Mouse (Mus musculus): ENCODE measurements around the gene Tmem269. TPM values are rescaled to one million over a fixed set of nuclear protein-coding genes. Genes with fewer than 3 reads are reported as not detected.
A peak's percentile ranks its signal among the peaks of the same experiment; 100 is the strongest.

Tmem269 gene
- polyA plus RNA-seq, 1 experiment from 2014 or later: not detected

GRCm38 (mm10) chr4:119172919-119173650 lies 44.9 kb downstream of the Tmem269 start:
- Histone ChIP-seq H3K9ac (peak overlapping the region; percentile 73), H3K4me2 (peak overlapping the region; percentile 64), H3K4me1 (peaks cover 13% of the 10 kb centered on the region), H3K36me3 (peaks cover 25% of the 10 kb centered on the region), H3K27me3 (no peaks in the 10 kb centered on the region), H3K4me3 (peak overlapping the region; percentile 87), H3K9me3 (no peaks in the 10 kb centered on the region), H3K27ac (peak overlapping the region; percentile 67; the same call in 1 of the 2 replicates)
- no peak for ATAC-seq (ENCODE audit: insufficient number of reproducible peaks, low FRiP score, low TSS enrichment, low read depth)
- WGBS: 38% methylated on average over 18 of the region's 18 CpGs

- no peak overlapping the region for H3K4me2 ChIP-seq
- H3K36me3 ChIP-seq: peaks cover 25% of the 10 kb centered on the region
- peaks cover 6% of the 10 kb centered on the region for H3K4me1 ChIP-seq
- no peak overlapping the region for H3K4me3 ChIP-seq
- 4% methylated on average over 4 of the region's 4 CpGs for WGBS
- no peak for ATAC-seq (ENCODE audit: insufficient number of reproducible peaks, low FRiP score, low TSS enrichment, low read depth)
- H3K9me3 ChIP-seq: no peaks in the 10 kb centered on the region
- H3K9ac ChIP-seq: no peak overlapping the region
- H3K27me3 ChIP-seq: no peaks in the 10 kb centered on the region
- H3K27ac ChIP-seq: no peak overlapping the region
Measured at GRCm38 (mm10) chr4:119167663-119168062, 50.4 kb downstream of the Tmem269 start.

GRCm38 (mm10) chr4:119167068-119167467 lies 50.9 kb downstream of the Tmem269 start:
- 0 out of 2 replicates have a peak, but pooled peaks cover under 1% of the 10 kb centered on the region for H3K4me1 ChIP-seq
- no peak overlapping the region for H3K27ac ChIP-seq
- peaks cover 25% of the 10 kb centered on the region for H3K36me3 ChIP-seq
- no peak overlapping the region for H3K4me3 ChIP-seq
- WGBS: 79% methylated on average over 4 of the region's 4 CpGs
- H3K27me3 ChIP-seq: no peaks in the 10 kb centered on the region
- H3K4me2 ChIP-seq: no peak overlapping the region
- no peaks in the 10 kb centered on the region for H3K9me3 ChIP-seq
- H3K9ac ChIP-seq: no peak overlapping the region
- ATAC-seq (ENCODE audit: insufficient number of reproducible peaks, low FRiP score, low TSS enrichment, low read depth): no peak

- Histone ChIP-seq H3K4me3 (no peak overlapping the region), H3K9ac (no peak overlapping the region), H3K36me3 (peaks cover 25% of the 10 kb centered on the region), H3K4me1 (no peaks in the 10 kb centered on the region), H3K27ac (no peak overlapping the region), H3K27me3 (no peaks in the 10 kb centered on the region), H3K4me2 (no peak overlapping the region), H3K9me3 (no peaks in the 10 kb centered on the region)
- ATAC-seq (ENCODE audit: insufficient number of reproducible peaks, low FRiP score, low TSS enrichment, low read depth): no peak
- WGBS: 77% methylated on average over 7 of the region's 7 CpGs
Measured at GRCm38 (mm10) chr4:119165916-119166315, 52.1 kb downstream of the Tmem269 start.

- Histone ChIP-seq H3K9ac (no peak overlapping the region), H3K4me2 (no peak overlapping the region), H3K27ac (no peak overlapping the region), H3K9me3 (no peaks in the 10 kb centered on the region), H3K4me3 (no peak overlapping the region), H3K4me1 (no peaks in the 10 kb centered on the region), H3K36me3 (no peaks in the 10 kb centered on the region), H3K27me3 (no peaks in the 10 kb centered on the region)
- ATAC-seq (ENCODE audit: insufficient number of reproducible peaks, low FRiP score, low TSS enrichment, low read depth): no peak
- 63% methylated on average over 4 of the region's 4 CpGs for WGBS
Measured at GRCm38 (mm10) chr4:119162990-119163389, 55.0 kb downstream of the Tmem269 start.

- no peak for ATAC-seq (ENCODE audit: insufficient number of reproducible peaks, low FRiP score, low TSS enrichment, low read depth)
- no peaks in the 10 kb centered on the region for H3K9me3 ChIP-seq
- no peak overlapping the region for H3K4me3 ChIP-seq
- no peaks in the 10 kb centered on the region for H3K27me3 ChIP-seq
- H3K9ac ChIP-seq: no peak overlapping the region
- WGBS: 71% methylated on average over 3 of the region's 3 CpGs
- H3K27ac ChIP-seq: no peak overlapping the region
- H3K4me1 ChIP-seq: no peaks in the 10 kb centered on the region
- no peaks in the 10 kb centered on the region for H3K36me3 ChIP-seq
- H3K4me2 ChIP-seq: no peak overlapping the region
Measured at GRCm38 (mm10) chr4:119161358-119161757, 56.7 kb downstream of the Tmem269 start.

GRCm38 (mm10) chr4:119157891-119158290 lies 60.1 kb downstream of the Tmem269 start:
- ATAC-seq (ENCODE audit: insufficient number of reproducible peaks, low FRiP score, low TSS enrichment, low read depth): no peak
- Histone ChIP-seq H3K36me3 (no peaks in the 10 kb centered on the region), H3K9ac (no peak overlapping the region), H3K4me3 (no peak overlapping the region), H3K4me1 (no peaks in the 10 kb centered on the region), H3K27ac (no peak overlapping the region; the same call in 1 of the 2 replicates), H3K27me3 (no peaks in the 10 kb centered on the region), H3K9me3 (no peaks in the 10 kb centered on the region), H3K4me2 (no peak overlapping the region)
- WGBS: 57% methylated on average over 5 of the region's 5 CpGs

- WGBS: 36% methylated on average over 2 of the region's 2 CpGs
- no peaks in the 10 kb centered on the region for H3K36me3 ChIP-seq
- no peaks in the 10 kb centered on the region for H3K9me3 ChIP-seq
- H3K27ac ChIP-seq: no peak overlapping the region
- no peak for ATAC-seq (ENCODE audit: insufficient number of reproducible peaks, low FRiP score, low TSS enrichment, low read depth)
- no peak overlapping the region for H3K9ac ChIP-seq
- H3K27me3 ChIP-seq: no peaks in the 10 kb centered on the region
- H3K4me3 ChIP-seq: no peak overlapping the region
- H3K4me2 ChIP-seq: no peak overlapping the region
- H3K4me1 ChIP-seq: no peaks in the 10 kb centered on the region
Measured at GRCm38 (mm10) chr4:119157186-119157585, 60.8 kb downstream of the Tmem269 start.

Other genes starting within 250 kb of the Tmem269 start
- 179 and 208 TPM in 2 replicates for gene Slc2a1, start 109.5 kb downstream of the Tmem269 start, polyA plus RNA-seq (2015; fragmentation: Nextera tagmentation; extraction: Ambion mirVana)
- 7.0 and 7.7 TPM in 2 replicates for gene Zfp691, start 44.0 kb downstream of the Tmem269 start, polyA plus RNA-seq (2015; fragmentation: Nextera tagmentation; extraction: Ambion mirVana)
- 1.3 and 3.4 TPM in 2 replicates for gene Ermap, start 28.2 kb downstream of the Tmem269 start, polyA plus RNA-seq (2015; fragmentation: Nextera tagmentation; extraction: Ambion mirVana)
- gene Svbp, start 22.9 kb downstream of the Tmem269 start, polyA plus RNA-seq (2015; fragmentation: Nextera tagmentation; extraction: Ambion mirVana): 190 and 212 TPM in 2 replicates
- gene AU022252, start 14.5 kb upstream of the Tmem269 start, polyA plus RNA-seq (2015; fragmentation: Nextera tagmentation; extraction: Ambion mirVana): 35.3 and 35.4 TPM in 2 replicates
- 83.6 and 86.7 TPM in 2 replicates for gene P3h1, start 14.7 kb upstream of the Tmem269 start, polyA plus RNA-seq (2015; fragmentation: Nextera tagmentation; extraction: Ambion mirVana)
- gene Cldn19, start 37.2 kb upstream of the Tmem269 start, polyA plus RNA-seq (2015; fragmentation: Nextera tagmentation; extraction: Ambion mirVana): 0.05 and 0.12 TPM in 2 replicates
- 488 and 527 TPM in 2 replicates for gene Ybx1, start 76.4 kb upstream of the Tmem269 start, polyA plus RNA-seq (2015; fragmentation: Nextera tagmentation; extraction: Ambion mirVana)
- gene Ppih, start 102.3 kb upstream of the Tmem269 start, polyA plus RNA-seq (2015; fragmentation: Nextera tagmentation; extraction: Ambion mirVana): 72.6 and 74.8 TPM in 2 replicates
- 3.1 and 5.8 TPM in 2 replicates for gene Ccdc30, start 197.3 kb upstream of the Tmem269 start, polyA plus RNA-seq (2015; fragmentation: Nextera tagmentation; extraction: Ambion mirVana)
- gene Ppcs, start 204.2 kb upstream of the Tmem269 start, polyA plus RNA-seq (2015; fragmentation: Nextera tagmentation; extraction: Ambion mirVana): 26.6 and 29.2 TPM in 2 replicates
- gene Zmynd12, start 204.6 kb upstream of the Tmem269 start, polyA plus RNA-seq (2015; fragmentation: Nextera tagmentation; extraction: Ambion mirVana): 0.10 and 0.27 TPM in 2 replicates

Data from limb, embryonic 15.5 days (tissue).